In genomic region chr3:51195321-51195720, GRCm38 (mm10) we compare ENCODE assay signal across 8 mouse cellular contexts. TPM values are rescaled to one million over a fixed set of nuclear protein-coding genes. Genes with fewer than 3 reads are reported as not detected.
DNase-seq lines count a peak whose midpoint lies in the region; ATAC-seq lines count a peak whose summit lies in the region.

No protein-coding gene starts in this region.

- H3K9ac ChIP-seq in midbrain, embryonic 13.5 days (replicated peaks): no peak overlapping the region

- peak; percentile 70 for ATAC-seq in activated CD4-positive, CD25-positive, alpha-beta regulatory T cell, adult 4 months
- ATAC-seq in midbrain, embryonic 13.5 days: no peak

- no peaks in the 10 kb centered on the region for H3K36me3 ChIP-seq in midbrain, embryonic 13.5 days

- 63% methylated on average over 8 of the region's 8 CpGs for WGBS in midbrain, embryonic 13.5 days

- intact Hi-C loops in left cerebral cortex, postnatal 10 days (cut with DNase I): no loop called here

- peak; percentile 51 for DNase-seq in CD4-positive helper T cell, adult 2 months (ENCODE audit: low read depth, low spot score)
- DNase-seq in frontal cortex, adult 2 months (ENCODE audit: extremely low spot score in 1 of 2, low spot score in 1 of 2): peak; percentile 83 to 91
- peak; percentile 70 for DNase-seq in heart, postnatal 4 days
- peak; percentile 60 to 75 for DNase-seq in left cerebral cortex, postnatal 10 days (ENCODE audit: extremely low spot score in 1 of 2, low spot score in 2 of 2)
- peak; percentile 97 for DNase-seq in telencephalon, adult 2 months (ENCODE audit: low read depth, low spot score)
- DNase-seq in thymus, postnatal 25 days: no peak

- H3K27ac ChIP-seq in midbrain, embryonic 13.5 days: no peak overlapping the region

- H3K4me1 ChIP-seq in midbrain, embryonic 13.5 days (replicated peaks): 0 out of 2 replicates have a peak, but pooled peaks cover 5% of the 10 kb centered on the region

- H3K27me3 ChIP-seq in midbrain, embryonic 13.5 days: no peaks in the 10 kb centered on the region

- peak overlapping the region; percentile 24 for H3K4me2 ChIP-seq in midbrain, embryonic 13.5 days (replicated peaks)

- H3K4me3 ChIP-seq in midbrain, embryonic 13.5 days (replicated peaks): no peak overlapping the region

- no peaks in the 10 kb centered on the region for H3K9me3 ChIP-seq in midbrain, embryonic 13.5 days

RNA-seq across cellular contexts. Expression of gene Noct, which starts 28.9 kb away (rescaled TPM):
- 1 to 10 TPM; 2.2 to 5.3 TPM for polyA plus RNA-seq in activated CD4-positive, CD25-positive, alpha-beta regulatory T cell, adult 4 months (2017; shearing (Covaris generic))
- polyA plus RNA-seq in frontal cortex, adult 2 months (2012; rRNA removed): 36.2 and 40.8 TPM in 2 replicates
- 10 to 100 TPM; 27.8 to 31.0 TPM for total RNA-seq in heart, postnatal 4 days (2021)
- 10 to 100 TPM; 49.0 to 51.0 TPM for total RNA-seq in left cerebral cortex, postnatal 10 days (2021)
- polyA plus RNA-seq in midbrain, embryonic 13.5 days (2015; fragmentation: Nextera tagmentation; extraction: Ambion mirVana): 15.3 and 17.8 TPM in 2 replicates
